Mouse (Mus musculus): ENCODE data around the gene Nol3. TPM values are rescaled to one million over a fixed set of nuclear protein-coding genes. Genes with fewer than 3 reads are reported as not detected.

Nol3 gene
- total and polyA plus RNA-seq, 3 experiments = 0.63 to 0.89 TPM; not detected in 1

DNA sequence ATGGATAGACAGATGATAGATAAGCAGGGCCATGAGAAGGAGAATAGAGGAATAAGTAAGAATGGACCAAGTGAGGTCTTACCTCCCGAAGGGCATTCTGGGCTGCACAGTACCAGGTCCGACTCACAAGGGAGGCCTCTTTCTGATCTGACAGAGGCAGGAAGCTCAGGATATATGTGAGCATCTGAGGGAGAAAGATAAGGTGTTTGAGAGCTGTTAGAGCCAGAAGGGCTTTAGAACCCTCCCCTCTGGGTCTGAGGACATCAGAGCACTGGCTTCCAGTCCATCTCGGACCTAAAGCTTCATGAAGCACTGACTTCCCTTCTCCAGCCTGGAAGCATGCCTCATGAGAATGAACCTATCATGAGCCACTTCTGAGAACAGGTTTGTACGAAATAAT, 47.2 kb downstream of the Nol3 start:
- DNase-seq (ENCODE audit: low read depth, low spot score) = peak; percentile 71
- H3K79me2 ChIP-seq (ENCODE audit: control insufficient read depth, insufficient read depth, low read length, poor library complexity) = peaks cover 20% of the 10 kb centered on the region
- H3K9me3 ChIP-seq (replicated peaks; ENCODE audit: insufficient read depth, low read length) = no peaks in the 10 kb centered on the region
- no peak for TF ChIP-seq MXI1 (IDR thresholded peaks at IDR 0.05; ENCODE audit: low read depth, low read length)
- no peak for TF ChIP-seq CHD2 (IDR thresholded peaks at IDR 0.05; ENCODE audit: low read length)
- TF ChIP-seq POLR2AphosphoS5 (IDR thresholded peaks at IDR 0.05; ENCODE audit: borderline replicate concordance, low read depth, low read length) = no peak
- TF ChIP-seq JUND (IDR thresholded peaks at IDR 0.05; ENCODE audit: low read depth, low read length) = no peak
- peak; percentile 83 for TF ChIP-seq TCF12 (IDR thresholded peaks at IDR 0.05; ENCODE audit: low read depth, low read length)
- TF ChIP-seq POLR2A (IDR thresholded peaks at IDR 0.05; ENCODE audit: control insufficient read depth in 1 of 2, insufficient read depth in 1 of 2, low read depth in 1 of 2, low read length in 2 of 2, poor library complexity in 1 of 2) = no peak
- no peak for TF ChIP-seq ZKSCAN1 (IDR thresholded peaks at IDR 0.05; ENCODE audit: low read depth, low read length)
- peak; percentile 88 for TF ChIP-seq TAL1 (IDR thresholded peaks at IDR 0.05; ENCODE audit: low read length)
- TF ChIP-seq MAX (IDR thresholded peaks at IDR 0.05; ENCODE audit: low read length) = no peak
- peak; percentile 78 for TF ChIP-seq GATA1 (IDR thresholded peaks at IDR 0.05; ENCODE audit: low read depth, low read length)
- TF ChIP-seq MAZ (IDR thresholded peaks at IDR 0.05; ENCODE audit: low read depth, low read length) = no peak
- no peak for TF ChIP-seq SIN3A (IDR thresholded peaks at IDR 0.05; ENCODE audit: low read length)
- no peak for TF ChIP-seq CTCF (IDR thresholded peaks at IDR 0.05 in 2 of 3, conservative IDR thresholded peaks at IDR 0.05 in 1 of 3; ENCODE audit: control insufficient read depth in 1 of 3, insufficient read depth in 1 of 3, low read depth in 2 of 3, low read length in 3 of 3, poor library complexity in 1 of 3, severe bottlenecking in 1 of 3)
- TF ChIP-seq ZNF384 (IDR thresholded peaks at IDR 0.05; ENCODE audit: low read depth, low read length) = no peak
- TF ChIP-seq RCOR1 (IDR thresholded peaks at IDR 0.05; ENCODE audit: low read depth, low read length) = peak; percentile 56; the same call in 1 of the 2 replicates
- 0 out of 2 replicates have a peak, but pooled peaks have one; percentile 20 for TF ChIP-seq ETS1 (IDR thresholded peaks at IDR 0.05; ENCODE audit: low read depth, low read length)
- TF ChIP-seq EP300 (IDR thresholded peaks at IDR 0.05; ENCODE audit: low read depth in 1 of 2, low read length in 2 of 2) = peak; percentile 78 to 80
- no peak for TF ChIP-seq ZC3H11A (IDR thresholded peaks at IDR 0.05; ENCODE audit: low read depth, low read length)
- no peak for TF ChIP-seq ZMIZ1 (IDR thresholded peaks at IDR 0.05; ENCODE audit: low read depth, low read length)
- TF ChIP-seq MEF2A (IDR thresholded peaks at IDR 0.05; ENCODE audit: extremely low read depth, insufficient replicate concordance, low read depth, low read length, poor library complexity, severe bottlenecking) = no peak
- peak; percentile 30; the same call in 1 of the 2 replicates for TF ChIP-seq POLR2AphosphoS2 (IDR thresholded peaks at IDR 0.05; ENCODE audit: low read length)
- no peak overlapping the region for H3K9ac ChIP-seq (ENCODE audit: control insufficient read depth, low read depth, low read length, poor library complexity, severe bottlenecking)
- H3K27ac ChIP-seq (ENCODE audit: control insufficient read depth, low read depth, low read length) = peak overlapping the region; percentile 44
- H3K27me3 ChIP-seq (ENCODE audit: control insufficient read depth in 1 of 2, insufficient read depth in 2 of 2, low read length in 2 of 2) = no peaks in the 10 kb centered on the region
- H3K4me3 ChIP-seq (ENCODE audit: control insufficient read depth in 1 of 2, insufficient read depth in 1 of 2, low read depth in 2 of 2, low read length in 2 of 2) = no peak overlapping the region; a peak in 1 of 4 replicates
- peaks cover 5 to 37% of the 10 kb centered on the region in 2 experiments; a peak in 3 of 4 replicates for H3K36me3 ChIP-seq (ENCODE audit: control insufficient read depth in 1 of 2, insufficient read depth in 2 of 2, low read length in 2 of 2)
- peaks cover 18 to 34% of the 10 kb centered on the region in 2 experiments for H3K4me1 ChIP-seq (ENCODE audit: control insufficient read depth in 1 of 2, insufficient read depth in 2 of 2, low read length in 2 of 2)

DNA sequence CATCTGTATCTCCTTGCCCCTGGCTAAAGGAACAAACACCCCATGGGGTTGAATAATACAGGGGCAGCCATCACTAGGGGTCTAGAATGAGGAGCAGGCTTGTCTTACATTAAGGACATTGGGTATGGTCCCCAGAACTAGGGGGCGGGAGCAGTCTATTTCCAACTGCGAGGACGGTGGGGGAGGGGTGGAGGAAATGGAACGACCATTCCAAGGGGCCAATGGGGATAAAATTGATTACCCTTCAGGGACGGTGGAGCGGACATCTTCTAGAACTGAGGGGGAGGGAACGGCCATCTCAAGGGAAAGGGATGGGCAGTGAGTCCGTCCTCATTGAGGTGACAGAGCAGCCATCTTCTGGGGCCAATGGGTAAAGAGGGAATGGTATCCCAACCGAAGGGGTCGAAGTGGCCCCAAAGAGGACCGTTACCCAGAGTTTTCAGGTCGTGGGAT, 49.7 kb downstream of the Nol3 start:
- Histone ChIP-seq H3K4me3 (ENCODE audit: control insufficient read depth in 1 of 2, insufficient read depth in 1 of 2, low read depth in 2 of 2, low read length in 2 of 2) (peak overlapping the region; percentile 81 to 88), H3K27ac (ENCODE audit: control insufficient read depth, low read depth, low read length) (peak overlapping the region; percentile 43), H3K79me2 (ENCODE audit: control insufficient read depth, insufficient read depth, low read length, poor library complexity) (peaks cover 20% of the 10 kb centered on the region), H3K27me3 (ENCODE audit: control insufficient read depth in 1 of 2, insufficient read depth in 2 of 2, low read length in 2 of 2) (no peaks in the 10 kb centered on the region), H3K9me3 (replicated peaks; ENCODE audit: insufficient read depth, low read length) (no peaks in the 10 kb centered on the region), H3K9ac (ENCODE audit: control insufficient read depth, low read depth, low read length, poor library complexity, severe bottlenecking) (peak overlapping the region; percentile 84), H3K36me3 (ENCODE audit: control insufficient read depth in 1 of 2, insufficient read depth in 2 of 2, low read length in 2 of 2) (peaks cover 10 to 34% of the 10 kb centered on the region in 2 experiments), H3K4me1 (ENCODE audit: control insufficient read depth in 1 of 2, insufficient read depth in 2 of 2, low read length in 2 of 2) (peaks cover 18 to 29% of the 10 kb centered on the region in 2 experiments)
- no peak for DNase-seq (ENCODE audit: low read depth, low spot score)
- TF ChIP-seq POLR2AphosphoS5 (IDR thresholded peaks at IDR 0.05; ENCODE audit: borderline replicate concordance, low read depth, low read length) (no peak), GATA1 (IDR thresholded peaks at IDR 0.05; ENCODE audit: low read depth, low read length) (no peak)
